Mouse (Mus musculus) neural tube, embryonic 12.5 days (tissue): ENCODE measurements around the gene Hist2h3c2. TPM values are rescaled to one million over a fixed set of nuclear protein-coding genes. Genes with fewer than 3 reads are reported as not detected.
A peak's percentile ranks its signal among the peaks of the same experiment; 100 is the strongest.
"Not testable (repeated sequence)": the region's sequence is repeated elsewhere in the genome, so short reads cannot be mapped to it uniquely, and the experiment has no call there.

ENCODE experiments used
- ATAC-seq: fragments of 200-750 bp; cut with Nextera tagmentation; 2 replicates; pipeline ENCODE4 v1.8.0; 2017; ENCODE audit warnings: low read depth, mild to moderate bottlenecking, moderate TSS enrichment, moderate library complexity; ENCODE audit not compliant: low FRiP score
- H3K27ac ChIP-seq: fragments of 300-500 bp; sonication (generic); 2 replicates; pipeline ENCODE4 v1.5.1; 2016
- H3K27me3 ChIP-seq: fragments of 300-500 bp; sonication (generic); replicated peaks from 2 replicates; pipeline ENCODE4 v1.6.1; 2016; ENCODE audit warnings: mild to moderate bottlenecking
- H3K36me3 ChIP-seq: fragments of 300-500 bp; sonication (generic); 2 replicates; pipeline ENCODE4 v1.6.1; 2016; ENCODE audit warnings: mild to moderate bottlenecking
- H3K4me1 ChIP-seq: fragments of 300-500 bp; sonication (generic); 2 replicates; pipeline ENCODE4 v1.6.1; 2016
- H3K4me2 ChIP-seq: fragments of 300-500 bp; sonication (generic); replicated peaks from 2 replicates; pipeline ENCODE4 v1.6.1; 2016; ENCODE audit warnings: mild to moderate bottlenecking
- H3K4me3 ChIP-seq: fragments of 300-500 bp; sonication (generic); 2 replicates; pipeline ENCODE4 v1.5.1; 2016
- H3K9ac ChIP-seq: fragments of 300-500 bp; sonication (generic); 2 replicates; pipeline ENCODE4 v1.6.1; 2016; ENCODE audit warnings: mild to moderate bottlenecking
- H3K9me3 ChIP-seq: fragments of 300-500 bp; sonication (generic); 2 replicates; pipeline ENCODE4 v1.6.1; 2016; ENCODE audit warnings: mild to moderate bottlenecking
- WGBS: fragments of 180-500 bp; shearing (Covaris S2); methylation state at CpG from one replicate; pipeline ENCODE4 v1.1.7; 2016; 5-methylcytosine and 5-hydroxymethylcytosine counted together
- polyA plus RNA-seq: library from polyadenylated mRNA; unstranded; fragments of >200 nt; fragmentation: Nextera tagmentation; extraction: Ambion mirVana; gene quantifications from 2 replicates; pipeline ENCODE4 v1.2.1, GENCODE M21; 2016

The Hist2h3c2 gene
- 5.0 and 8.2 TPM in 2 replicates for polyA plus RNA-seq

- Histone ChIP-seq H3K9ac (peak within 1 kb of the TSS; percentile 64), H3K4me2 (peak within 1 kb of the TSS; percentile 56), H3K4me1 (peaks cover 16% of the 10 kb centered on the region), H3K4me3 (peak within 1 kb of the TSS; percentile 40), H3K27ac (0 out of 2 replicates have a peak within 1 kb of the TSS, but pooled peaks have one; percentile 2)
- H3K27me3 ChIP-seq, H3K36me3 ChIP-seq, H3K9me3 ChIP-seq: not testable (repeated sequence)
- ATAC-seq, result peak; percentile 91
- WGBS, result under 1% methylated on average over 17 of the region's 68 CpGs
These were observed at the start of gene Hist2h3c2 for GRCm38 (mm10) chr3:96238954-96239793. Hist2h3c2 (minus strand) TSS chr3:96239127.

GRCm38 (mm10) chr3:96287334-96287733, 48.4 kb upstream of the Hist2h3c2 start:
- not testable (repeated sequence) for H3K27ac ChIP-seq, H3K4me3 ChIP-seq, H3K9me3 ChIP-seq, ATAC-seq, H3K36me3 ChIP-seq, H3K4me2 ChIP-seq, H3K4me1 ChIP-seq, H3K9ac ChIP-seq
- 87% methylated on average over 11 of the region's 11 CpGs for WGBS
- H3K27me3 ChIP-seq, result peaks cover 15% of the 10 kb centered on the region; the same call in 1 of the 2 replicates

- Histone ChIP-seq H3K9me3 (no peaks in the 10 kb centered on the region), H3K27ac (no peak overlapping the region), H3K9ac (no peak overlapping the region), H3K36me3 (no peaks in the 10 kb centered on the region), H3K4me2 (no peak overlapping the region), H3K4me3 (no peak overlapping the region), H3K27me3 (peaks cover 15% of the 10 kb centered on the region; the same call in 1 of the 2 replicates), H3K4me1 (no peaks in the 10 kb centered on the region; the same call in 1 of the 2 replicates)
- no peak for ATAC-seq
- 26% methylated on average over 4 of the region's 4 CpGs for WGBS
These were observed 45.5 kb upstream of the Hist2h3c2 start for GRCm38 (mm10) chr3:96284457-96284856.

GRCm38 (mm10) chr3:96280660-96281059, 41.7 kb upstream of the Hist2h3c2 start:
- no peak overlapping the region for H3K9ac ChIP-seq
- H3K27ac ChIP-seq, result no peak overlapping the region
- H3K4me1 ChIP-seq, result no peaks in the 10 kb centered on the region; the same call in 1 of the 2 replicates
- no peaks in the 10 kb centered on the region for H3K36me3 ChIP-seq
- no peaks in the 10 kb centered on the region for H3K9me3 ChIP-seq
- no peak overlapping the region for H3K4me2 ChIP-seq
- 58% methylated on average over 6 of the region's 6 CpGs for WGBS
- H3K4me3 ChIP-seq, result no peak overlapping the region
- no peak for ATAC-seq
- peaks cover 15% of the 10 kb centered on the region; the same call in 1 of the 2 replicates for H3K27me3 ChIP-seq

- peak overlapping the region; percentile 70; the same call in 1 of the 2 replicates for H3K27ac ChIP-seq
- peak overlapping the region; percentile 43 for H3K4me3 ChIP-seq
- H3K27me3 ChIP-seq, result 0 out of 2 replicates have a peak, but pooled peaks cover 6% of the 10 kb centered on the region
- peak overlapping the region; percentile 82 for H3K4me2 ChIP-seq
- peak overlapping the region; percentile 58 for H3K9ac ChIP-seq
- under 1% methylated on average over 49 of the region's 49 CpGs for WGBS
- H3K9me3 ChIP-seq, result no peaks in the 10 kb centered on the region
- no peaks in the 10 kb centered on the region for H3K36me3 ChIP-seq
- peak; percentile 97 for ATAC-seq
- H3K4me1 ChIP-seq, result no peaks in the 10 kb centered on the region; the same call in 1 of the 2 replicates
These were observed 39.1 kb upstream of the Hist2h3c2 start for GRCm38 (mm10) chr3:96277800-96278624.

- ATAC-seq, result no peak; the same call in 1 of the 2 replicates
- H3K4me2 ChIP-seq, result peak overlapping the region; percentile 82
- peak overlapping the region; percentile 58 for H3K9ac ChIP-seq
- H3K9me3 ChIP-seq, result no peaks in the 10 kb centered on the region
- no peaks in the 10 kb centered on the region; the same call in 1 of the 2 replicates for H3K4me1 ChIP-seq
- no peaks in the 10 kb centered on the region for H3K36me3 ChIP-seq
- H3K27me3 ChIP-seq, result 0 out of 2 replicates have a peak, but pooled peaks cover under 1% of the 10 kb centered on the region
- H3K4me3 ChIP-seq, result peak overlapping the region; percentile 43; the same call in 1 of the 2 replicates
- H3K27ac ChIP-seq, result no peak overlapping the region
- WGBS, result 14% methylated on average over 8 of the region's 8 CpGs
These were observed 38.5 kb upstream of the Hist2h3c2 start for GRCm38 (mm10) chr3:96277428-96277799.

- H3K27me3 ChIP-seq, result no peaks in the 10 kb centered on the region
- H3K9me3 ChIP-seq, result no peaks in the 10 kb centered on the region
- no peaks in the 10 kb centered on the region; the same call in 1 of the 2 replicates for H3K4me1 ChIP-seq
- H3K27ac ChIP-seq, result no peak overlapping the region
- no peak overlapping the region for H3K4me3 ChIP-seq
- ATAC-seq, result no peak
- WGBS, result 90% methylated on average over 17 of the region's 17 CpGs
- no peak overlapping the region for H3K4me2 ChIP-seq
- no peaks in the 10 kb centered on the region for H3K36me3 ChIP-seq
- no peak overlapping the region for H3K9ac ChIP-seq
These were observed 34.9 kb upstream of the Hist2h3c2 start for GRCm38 (mm10) chr3:96273591-96274465.

- peak; percentile 95 for ATAC-seq
- Histone ChIP-seq H3K4me3 (peak within 1 kb of the TSS; percentile 49), H3K27ac (peak within 1 kb of the TSS; percentile 87), H3K9ac (peak within 1 kb of the TSS; percentile 68), H3K27me3 (no peaks in the 10 kb centered on the region), H3K4me2 (peak within 1 kb of the TSS; percentile 74), H3K9me3 (no peaks in the 10 kb centered on the region), H3K4me1 (peaks cover 8% of the 10 kb centered on the region), H3K36me3 (no peaks in the 10 kb centered on the region)
- WGBS, result under 1% methylated on average over 45 of the region's 45 CpGs
These were observed 30.9 kb upstream of the Hist2h3c2 start, which contains the start of gene Hist2h2bb for GRCm38 (mm10) chr3:96269511-96270474. Hist2h2bb (plus strand) TSS chr3:96269752.

- H3K4me2 ChIP-seq, result peak overlapping the region; percentile 74
These were observed 29.9 kb upstream of the Hist2h3c2 start for GRCm38 (mm10) chr3:96268776-96269378.

More at GRCm38 (mm10) chr3:96268776-96269378, 29.9 kb upstream of the Hist2h3c2 start:
- ATAC-seq, result peak; percentile 56
- Histone ChIP-seq H3K4me1 (peaks cover 16% of the 10 kb centered on the region), H3K4me3 (peak overlapping the region; percentile 37), H3K9ac (peak overlapping the region; percentile 68), H3K27ac (peak overlapping the region; percentile 87)
- not testable (repeated sequence) for H3K27me3 ChIP-seq, H3K9me3 ChIP-seq, H3K36me3 ChIP-seq
- 2% methylated on average over 15 of the region's 44 CpGs for WGBS
